ENCODE assay signal across 13 mouse cellular contexts in genomic region chr19:28191428-28192116, GRCm38 (mm10).
DNase-seq lines count a peak whose midpoint lies in the region; ATAC-seq and TF ChIP-seq lines count a peak whose summit lies in the region.
"Had no signal": no experiment of that assay in that cellular context is flagged by ENCODE, and none has a peak within 500 bp of the region (broad histone marks: within the 10 kb centered on the region; RNA-seq: fewer than 3 reads in every experiment).

No protein-coding gene starts in this region.

- H3K4me1 ChIP-seq in forebrain, embryonic 10.5 days = peaks cover 28% of the 10 kb centered on the region
- H3K4me1 ChIP-seq in forebrain, postnatal 0 days (ENCODE audit: insufficient read depth) = no peaks in the 10 kb centered on the region
- peaks cover 4% of the 10 kb centered on the region for H3K4me1 ChIP-seq in hindbrain, embryonic 16.5 days (ENCODE audit: control insufficient read depth, insufficient read depth, low read depth, low read length)

- no peak for ATAC-seq in forebrain, postnatal 0 days
- peak; percentile 82 for ATAC-seq in hindbrain, embryonic 16.5 days
- ATAC-seq: inflammation-experienced regulatory T-cells, adult 6 months had no signal

- peak; percentile 23 for DNase-seq in forebrain, embryonic 10.5 days (ENCODE audit: extremely low spot score, low spot score)
- DNase-seq in forebrain, postnatal 0 days = no peak
- peak; percentile 86 for DNase-seq in brain, embryonic 14.5 days (ENCODE audit: low read depth)
- peak; percentile 24 to 51 for DNase-seq in kidney, postnatal 4 days
- no peak for DNase-seq in heart, postnatal 36 days
- DNase-seq in gastrocnemius, postnatal 14 days = no peak
- no peak for DNase-seq in lung, postnatal 36 days
- DNase-seq: heart, adult 2 months; liver had no signal

- no peak for TF ChIP-seq CTCF in forebrain, postnatal 0 days (IDR thresholded peaks at IDR 0.05; ENCODE audit: low read depth)
- TF ChIP-seq CTCF in brain, embryonic 14.5 days (IDR thresholded peaks at IDR 0.05; ENCODE audit: borderline replicate concordance, extremely low read depth, insufficient read depth, insufficient read length) = no peak

- no peaks in the 10 kb centered on the region for H3K27me3 ChIP-seq in forebrain, embryonic 10.5 days (ENCODE audit: poor library complexity, severe bottlenecking)
- no peaks in the 10 kb centered on the region for H3K27me3 ChIP-seq in forebrain, postnatal 0 days (ENCODE audit: insufficient read depth, low read length)
- no peaks in the 10 kb centered on the region for H3K27me3 ChIP-seq in hindbrain, embryonic 16.5 days (replicated peaks; ENCODE audit: control insufficient read depth, insufficient read depth, low read length)

- H3K4me3 ChIP-seq in forebrain, embryonic 10.5 days = no peak overlapping the region
- no peak overlapping the region for H3K4me3 ChIP-seq in forebrain, postnatal 0 days (ENCODE audit: low read depth, low read length)
- no peak overlapping the region for H3K4me3 ChIP-seq in hindbrain, embryonic 16.5 days (ENCODE audit: low read length)
- H3K4me3 ChIP-seq: heart, adult 2 months; left cerebral cortex, adult 2 months had no signal

- TF ChIP-seq POLR2A in brain, embryonic 14.5 days (IDR thresholded peaks at IDR 0.05; ENCODE audit: borderline replicate concordance, extremely low read depth, insufficient read depth, insufficient read length, poor library complexity, severe bottlenecking) = no peak

- 22% methylated on average over 9 of the region's 9 CpGs for WGBS in forebrain, embryonic 10.5 days
- WGBS in forebrain, postnatal 0 days = 4% methylated on average over 9 of the region's 9 CpGs
- WGBS in hindbrain, embryonic 16.5 days = 28% methylated on average over 9 of the region's 9 CpGs

- peak overlapping the region; percentile 72 for H3K27ac ChIP-seq in forebrain, embryonic 10.5 days
- no peak overlapping the region for H3K27ac ChIP-seq in forebrain, postnatal 0 days (ENCODE audit: low read depth, low read length)
- H3K27ac ChIP-seq in hindbrain, embryonic 16.5 days (ENCODE audit: low read depth, low read length) = no peak overlapping the region
- H3K27ac ChIP-seq: heart, adult 2 months; left cerebral cortex, adult 2 months had no signal

- H3K4me2 ChIP-seq in forebrain, postnatal 0 days (ENCODE audit: low read depth) = no peak overlapping the region
- H3K4me2 ChIP-seq in hindbrain, embryonic 16.5 days (ENCODE audit: low read length) = no peak overlapping the region

- intact Hi-C loops in heart, postnatal 36 days (cut with DNase I) = no loop called here
- intact Hi-C loops in gastrocnemius, postnatal 14 days (cut with DNase I; ENCODE audit: low total_unique reads) = no loop called here

- H3K9ac ChIP-seq in forebrain, postnatal 0 days = no peak overlapping the region
- H3K9ac ChIP-seq in hindbrain, embryonic 16.5 days (ENCODE audit: low read depth, low read length) = no peak overlapping the region

- H3K9me3 ChIP-seq in forebrain, embryonic 10.5 days = peaks cover 10% of the 10 kb centered on the region; the same call in 1 of the 2 replicates
- H3K9me3 ChIP-seq in forebrain, postnatal 0 days (ENCODE audit: low read length) = no peaks in the 10 kb centered on the region
- H3K9me3 ChIP-seq in hindbrain, embryonic 16.5 days (ENCODE audit: control insufficient read depth, low read length) = peaks cover 3% of the 10 kb centered on the region; the same call in 1 of the 2 replicates
- H3K9me3 ChIP-seq: G1E had no signal

- H3K36me3 ChIP-seq in forebrain, embryonic 10.5 days (replicated peaks) = no peaks in the 10 kb centered on the region
- no peaks in the 10 kb centered on the region for H3K36me3 ChIP-seq in forebrain, postnatal 0 days (ENCODE audit: insufficient read depth)
- no peaks in the 10 kb centered on the region for H3K36me3 ChIP-seq in hindbrain, embryonic 16.5 days (ENCODE audit: control insufficient read depth, insufficient read depth, low read length)
- H3K36me3 ChIP-seq: G1E had no signal

Comparison
In these comparisons a context has a peak if more than half of its experiments do, and no peak if none do; other contexts are left out.
1. DNase-seq: peak in forebrain, embryonic 10.5 days (single experiment), brain, embryonic 14.5 days (single experiment) and kidney, postnatal 4 days (2 of 2); none in forebrain, postnatal 0 days (single experiment), heart, postnatal 36 days (0 of 2), gastrocnemius, postnatal 14 days (single experiment) and lung, postnatal 36 days (single experiment).